Mouse (Mus musculus) megakaryocyte, embryonic 14.5 days (primary cell): ENCODE results near the gene Magohb.

ENCODE experiments used
- FLI1 ChIP-seq: IDR thresholded peaks from 2 replicates; pipeline ENCODE4 v1.6.1; 2012; ENCODE audit warnings: low read length, inconsistent platforms, mixed read lengths
- GATA1 ChIP-seq: IDR thresholded peaks from 3 replicates; pipeline ENCODE4 v1.6.1; 2012; ENCODE audit warnings: mixed read lengths, low read length, inconsistent platforms, borderline replicate concordance

- TF ChIP-seq GATA1, result no peak
- no peak for TF ChIP-seq FLI1
Measured at GRCm38 (mm10) chr6:131294435-131295112, 1.5 kb upstream of the Magohb start.
